Mouse (Mus musculus) embryo, embryonic 11.5 days (tissue): ENCODE data around the gene Saal1.
"Not testable (repeated sequence)": the region's sequence is repeated elsewhere in the genome, so short reads cannot be mapped to it uniquely, and the experiment has no call there.

Experiments
- DNase-seq: peaks from one replicate; pipeline ENCODE4 v3.0.0-alpha.2; 2012; ENCODE audit warnings: low read depth, low spot score

Saal1 gene

GRCm38 (mm10) chr7:46696754-46697153, 13.7 kb downstream of the Saal1 start:
- no peak for DNase-seq

- no peak for DNase-seq
These were observed 23.7 kb downstream of the Saal1 start for GRCm38 (mm10) chr7:46686827-46687226.

GRCm38 (mm10) chr7:46680732-46681131, 29.7 kb downstream of the Saal1 start:
- no peak for DNase-seq

GRCm38 (mm10) chr7:46679044-46679443, 31.4 kb downstream of the Saal1 start:
- not testable (repeated sequence) for DNase-seq

GRCm38 (mm10) chr7:46678417-46678816, 32.1 kb downstream of the Saal1 start:
- no peak for DNase-seq

GRCm38 (mm10) chr7:46676808-46677360, 33.6 kb downstream of the Saal1 start:
- DNase-seq = no peak

- DNase-seq = no peak
These were observed 34.6 kb downstream of the Saal1 start for GRCm38 (mm10) chr7:46675886-46676285.

- no peak for DNase-seq
These were observed 35.4 kb downstream of the Saal1 start for GRCm38 (mm10) chr7:46675061-46675460.

GRCm38 (mm10) chr7:46672160-46672672, 38.3 kb downstream of the Saal1 start, which contains the start of gene Tph1:
Tph1 (minus strand) TSS chr7:46672537.
- DNase-seq = no peak

GRCm38 (mm10) chr7:46667256-46667655, 43.2 kb downstream of the Saal1 start:
- DNase-seq = no peak

GRCm38 (mm10) chr7:46665236-46665635, 45.2 kb downstream of the Saal1 start:
- peak; percentile 29 for DNase-seq

GRCm38 (mm10) chr7:46661591-46662090, 48.8 kb downstream of the Saal1 start:
- DNase-seq = no peak

GRCm38 (mm10) chr7:46652279-46652678, 58.2 kb downstream of the Saal1 start:
- DNase-seq = no peak

GRCm38 (mm10) chr7:46650231-46650630, 60.2 kb downstream of the Saal1 start:
- DNase-seq = not testable (repeated sequence)

- DNase-seq = no peak
These were observed 61.9 kb downstream of the Saal1 start for GRCm38 (mm10) chr7:46648431-46649140.

GRCm38 (mm10) chr7:46643172-46643571, 67.3 kb downstream of the Saal1 start:
- DNase-seq = no peak

GRCm38 (mm10) chr7:46640062-46640461, 70.4 kb downstream of the Saal1 start:
- DNase-seq = no peak

GRCm38 (mm10) chr7:46639692-46640031, 70.8 kb downstream of the Saal1 start, which contains the start of gene Sergef:
Sergef (minus strand) TSS chr7:46639807.
- DNase-seq = peak; percentile 82

- DNase-seq = no peak
These were observed 71.4 kb downstream of the Saal1 start for GRCm38 (mm10) chr7:46638889-46639691.
